28 mouse cellular contexts compared by ENCODE assay signal in the genomic region with DNA sequence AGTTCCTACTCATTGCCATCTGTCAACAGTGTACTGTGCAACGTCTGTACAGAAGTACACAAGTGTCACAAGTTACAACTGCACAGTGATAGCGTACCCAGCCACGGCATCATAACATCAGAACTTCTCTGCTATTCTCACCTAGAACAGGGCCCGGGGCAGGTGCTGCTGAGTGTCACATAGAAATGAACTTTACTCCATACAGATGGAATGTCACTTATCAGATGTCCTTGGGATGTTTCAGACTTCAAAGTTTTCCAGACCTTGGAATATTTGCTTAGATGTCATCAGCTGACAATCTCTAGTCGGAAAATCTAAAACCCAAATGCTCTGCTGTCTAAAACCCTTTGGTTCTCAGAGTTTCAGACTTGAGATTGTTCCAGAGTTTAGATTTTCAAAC. TPM values are rescaled to one million over a fixed set of nuclear protein-coding genes. Genes with fewer than 3 reads are reported as not detected.
"Had no signal": no experiment of that assay in that cellular context is flagged by ENCODE, and none has a peak within 500 bp of the region (broad histone marks: within the 10 kb centered on the region; RNA-seq: fewer than 3 reads in every experiment).

No protein-coding gene starts in this region.

- H3K9ac ChIP-seq: heart, embryonic 13.5 days; heart, embryonic 15.5 days; hindbrain, embryonic 13.5 days; hindbrain, embryonic 15.5 days; kidney, embryonic 15.5 days; limb, embryonic 12.5 days; liver, embryonic 13.5 days; liver, embryonic 15.5 days; liver, postnatal 0 days had no signal

- H3K4me1 ChIP-seq: hindbrain, embryonic 13.5 days; hindbrain, embryonic 15.5 days; kidney, embryonic 15.5 days; limb, embryonic 10.5 days; limb, embryonic 12.5 days had no signal

- H3K36me3 ChIP-seq: heart, embryonic 13.5 days; heart, embryonic 15.5 days; hindbrain, embryonic 13.5 days; hindbrain, embryonic 15.5 days; kidney, embryonic 15.5 days; liver, embryonic 13.5 days had no signal

- ATAC-seq: hindbrain, postnatal 0 days; intestine, embryonic 16.5 days; liver, postnatal 0 days had no signal

- H3K27me3 ChIP-seq: heart, embryonic 13.5 days; heart, embryonic 15.5 days; hindbrain, embryonic 13.5 days; hindbrain, embryonic 15.5 days; kidney, embryonic 15.5 days; limb, embryonic 12.5 days; liver, embryonic 13.5 days; liver, embryonic 15.5 days had no signal

- H3K4me2 ChIP-seq: heart, embryonic 11.5 days; heart, embryonic 13.5 days; heart, embryonic 15.5 days; hindbrain, embryonic 13.5 days; hindbrain, embryonic 15.5 days; kidney, embryonic 15.5 days; limb, embryonic 12.5 days; liver, embryonic 13.5 days; liver, embryonic 15.5 days had no signal

- H3K9me3 ChIP-seq: heart, embryonic 13.5 days; heart, embryonic 15.5 days; hindbrain, embryonic 13.5 days; hindbrain, embryonic 15.5 days; kidney, embryonic 15.5 days; limb, embryonic 10.5 days; liver, embryonic 13.5 days; liver, embryonic 15.5 days had no signal

- H3K27ac ChIP-seq: heart, adult 2 months; heart, embryonic 13.5 days; heart, embryonic 15.5 days; hindbrain, embryonic 13.5 days; hindbrain, embryonic 15.5 days; hindbrain, postnatal 0 days; kidney, embryonic 15.5 days; kidney, postnatal 0 days; layer of hippocampus, adult 2 months; left cerebral cortex, adult 2 months; limb, embryonic 10.5 days; limb, embryonic 12.5 days; liver, embryonic 13.5 days; liver, embryonic 15.5 days had no signal

- H3K4me3 ChIP-seq: heart, adult 2 months; heart, embryonic 13.5 days; heart, embryonic 15.5 days; hindbrain, embryonic 13.5 days; hindbrain, embryonic 15.5 days; kidney, embryonic 15.5 days; layer of hippocampus, adult 2 months; left cerebral cortex, adult 2 months; limb, embryonic 10.5 days; limb, embryonic 12.5 days; liver, embryonic 13.5 days; liver, embryonic 15.5 days had no signal

- DNase-seq: gastrocnemius, postnatal 14 days; gastrocnemius, postnatal 36 days; heart, adult 2 months; heart, postnatal 14 days; heart, postnatal 36 days; kidney, adult 11 months; kidney, adult 2 months; kidney, adult 9 months; kidney, postnatal 14 days; kidney, postnatal 36 days; liver; liver, embryonic 13.5 days; liver, postnatal 0 days had no signal

RNA-seq across cellular contexts. Expression of a gene that starts 57.6 kb away (rescaled TPM):
- total RNA-seq: gastrocnemius, adult 8-10 months; gastrocnemius, postnatal 14 days; gastrocnemius, postnatal 36 days had no signal
